Mouse (Mus musculus): ENCODE measurements around the gene Auts2. TPM values are rescaled to one million over a fixed set of nuclear protein-coding genes. Genes with fewer than 3 reads are reported as not detected.

Gene Auts2
- total and polyA plus RNA-seq, 2 experiments from 2014 or later = 35.2 to 57.5 TPM

DNA sequence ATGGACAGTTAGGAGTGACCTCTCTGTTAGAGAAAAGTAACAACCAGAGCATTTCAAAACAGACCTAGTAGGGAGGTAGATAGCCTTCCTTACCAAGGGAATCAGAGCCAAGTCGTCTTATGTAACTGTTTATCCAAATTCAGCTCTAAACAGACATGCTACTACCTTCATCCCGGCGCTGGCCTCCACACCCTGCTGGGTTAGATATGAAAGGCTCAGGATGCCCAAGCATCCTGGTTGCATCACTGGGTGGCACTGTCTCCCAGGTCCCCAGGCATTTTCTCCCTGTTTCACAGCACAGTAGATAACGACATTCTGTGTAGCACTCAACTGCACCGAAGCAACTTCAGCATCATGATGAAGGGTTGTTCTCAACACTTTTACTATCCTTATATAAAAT, 154.4 kb downstream of the Auts2 start:
- H3K4me2 ChIP-seq (ENCODE audit: low read depth, low read length, poor library complexity, severe bottlenecking) = no peak overlapping the region
- no peak for DNase-seq (ENCODE audit: low spot score)
- TF ChIP-seq CTCF (IDR thresholded peaks at IDR 0.05) = no peak
- H3K27me3 ChIP-seq (ENCODE audit: insufficient read depth, low read length) = no peaks in the 10 kb centered on the region
- H3K9ac ChIP-seq (replicated peaks; ENCODE audit: low read length, poor library complexity, severe bottlenecking) = no peak overlapping the region
- H3K4me3 ChIP-seq (ENCODE audit: low read depth, low read length) = no peak overlapping the region
- 77% methylated on average over 5 of the region's 5 CpGs for WGBS
- peaks cover 8% of the 10 kb centered on the region; the same call in 1 of the 2 replicates for H3K4me1 ChIP-seq (ENCODE audit: insufficient read depth, low read length)
- no peaks in the 10 kb centered on the region for H3K9me3 ChIP-seq (ENCODE audit: low read length)
- no peak for ATAC-seq (ENCODE audit: low FRiP score)
- no peaks in the 10 kb centered on the region for H3K36me3 ChIP-seq (ENCODE audit: insufficient read depth, low read length)
- no peak overlapping the region for H3K27ac ChIP-seq (ENCODE audit: low read depth, low read length)

DNA sequence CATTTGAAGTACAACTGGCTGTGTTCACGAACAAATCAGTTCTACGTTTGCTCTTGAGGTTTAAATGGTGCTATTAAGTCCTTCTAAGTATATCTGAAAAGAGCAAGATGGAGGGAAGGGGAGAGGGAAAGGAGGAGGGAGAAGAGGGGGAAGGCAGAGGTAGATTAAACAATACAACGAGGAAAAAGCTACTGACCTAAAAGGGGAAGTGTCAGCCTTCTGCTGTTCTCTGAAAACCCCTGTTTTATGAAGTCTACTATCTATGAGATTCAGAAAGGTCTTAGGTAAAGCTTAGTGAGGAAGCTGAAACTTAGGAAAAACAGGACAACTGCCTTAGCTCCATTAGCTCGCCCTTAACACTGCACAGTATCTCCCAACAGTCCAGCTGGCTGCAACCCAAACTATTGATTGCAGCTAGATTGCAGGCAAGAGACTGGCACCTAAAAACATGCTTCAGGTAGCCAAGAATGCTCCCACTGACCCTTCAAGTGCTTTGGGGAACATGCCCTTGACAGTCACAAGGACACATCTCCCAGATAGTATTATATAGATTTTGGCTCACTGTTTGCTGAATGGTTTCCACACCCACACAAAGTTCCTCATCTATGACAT, 157.8 kb downstream of the Auts2 start:
- Histone ChIP-seq H3K36me3 (ENCODE audit: insufficient read depth, low read length) (no peaks in the 10 kb centered on the region), H3K4me2 (ENCODE audit: low read depth, low read length, poor library complexity, severe bottlenecking) (no peak overlapping the region), H3K4me1 (ENCODE audit: insufficient read depth, low read length) (0 out of 2 replicates have a peak, but pooled peaks cover 3% of the 10 kb centered on the region), H3K27me3 (ENCODE audit: insufficient read depth, low read length) (no peaks in the 10 kb centered on the region), H3K4me3 (ENCODE audit: low read depth, low read length) (no peak overlapping the region), H3K9ac (replicated peaks; ENCODE audit: low read length, poor library complexity, severe bottlenecking) (no peak overlapping the region), H3K27ac (ENCODE audit: low read depth, low read length) (no peak overlapping the region), H3K9me3 (ENCODE audit: low read length) (no peaks in the 10 kb centered on the region)
- WGBS = 71% methylated on average over 4 of the region's 4 CpGs
- DNase-seq (ENCODE audit: low spot score) = no peak
- ATAC-seq (ENCODE audit: low FRiP score) = no peak
- no peak for TF ChIP-seq CTCF (IDR thresholded peaks at IDR 0.05)

DNA sequence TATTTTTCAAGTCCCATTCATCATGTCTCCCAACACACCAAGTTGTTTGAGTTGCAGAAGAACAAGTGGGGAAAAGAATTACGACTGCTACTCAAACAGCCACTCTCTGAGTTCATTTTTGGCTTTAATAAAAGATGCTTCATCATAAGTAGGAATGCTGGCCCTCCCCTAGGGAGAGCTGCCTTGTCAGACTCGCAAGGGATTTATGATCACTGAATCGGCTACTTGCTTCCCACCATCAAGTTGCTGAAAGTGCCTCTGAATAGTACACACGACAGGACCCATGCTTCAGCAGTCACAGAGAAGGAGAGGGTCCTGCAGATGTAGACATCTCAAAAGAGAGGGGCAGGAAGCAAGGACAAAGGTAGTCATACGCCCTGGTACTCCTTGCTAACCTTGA, 162.9 kb downstream of the Auts2 start:
- no peak overlapping the region for H3K4me3 ChIP-seq (ENCODE audit: low read depth, low read length)
- H3K27ac ChIP-seq (ENCODE audit: low read depth, low read length) = no peak overlapping the region
- WGBS = 37% methylated on average over 5 of the region's 5 CpGs
- H3K36me3 ChIP-seq (ENCODE audit: insufficient read depth, low read length) = no peaks in the 10 kb centered on the region
- H3K9ac ChIP-seq (replicated peaks; ENCODE audit: low read length, poor library complexity, severe bottlenecking) = no peak overlapping the region
- H3K4me1 ChIP-seq (ENCODE audit: insufficient read depth, low read length) = no peaks in the 10 kb centered on the region
- no peak for TF ChIP-seq CTCF (IDR thresholded peaks at IDR 0.05)
- H3K9me3 ChIP-seq (ENCODE audit: low read length) = no peaks in the 10 kb centered on the region
- ATAC-seq (ENCODE audit: low FRiP score) = no peak
- H3K4me2 ChIP-seq (ENCODE audit: low read depth, low read length, poor library complexity, severe bottlenecking) = no peak overlapping the region
- no peaks in the 10 kb centered on the region for H3K27me3 ChIP-seq (ENCODE audit: insufficient read depth, low read length)
- no peak for DNase-seq (ENCODE audit: low spot score)

DNA sequence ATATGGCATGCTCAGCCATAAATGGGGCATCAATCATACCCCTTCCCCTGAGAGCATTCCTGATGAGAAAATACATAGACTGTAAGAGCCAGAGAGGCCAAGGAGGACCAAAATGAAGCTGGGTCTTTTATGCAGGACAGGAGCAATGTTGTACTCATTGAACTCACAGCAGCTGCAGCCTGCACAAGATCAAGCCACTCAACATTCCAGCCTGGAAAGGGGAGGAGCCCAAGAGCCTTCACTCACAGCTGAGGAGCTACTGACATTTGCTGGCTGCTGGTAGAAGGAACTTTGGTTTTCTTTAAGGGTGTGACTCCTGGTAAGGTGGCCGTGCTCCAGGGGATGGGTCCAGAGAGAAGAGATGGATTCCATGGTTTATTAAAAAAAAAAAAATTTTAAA, 164.2 kb downstream of the Auts2 start:
- Histone ChIP-seq H3K27ac (ENCODE audit: low read depth, low read length) (no peak overlapping the region), H3K9me3 (ENCODE audit: low read length) (no peaks in the 10 kb centered on the region), H3K4me1 (ENCODE audit: insufficient read depth, low read length) (no peaks in the 10 kb centered on the region), H3K9ac (replicated peaks; ENCODE audit: low read length, poor library complexity, severe bottlenecking) (no peak overlapping the region), H3K4me3 (ENCODE audit: low read depth, low read length) (no peak overlapping the region), H3K36me3 (ENCODE audit: insufficient read depth, low read length) (no peaks in the 10 kb centered on the region), H3K4me2 (ENCODE audit: low read depth, low read length, poor library complexity, severe bottlenecking) (no peak overlapping the region), H3K27me3 (ENCODE audit: insufficient read depth, low read length) (no peaks in the 10 kb centered on the region)
- TF ChIP-seq CTCF (IDR thresholded peaks at IDR 0.05) = no peak
- 100% methylated on average over 1 of the region's 1 CpGs for WGBS
- no peak for DNase-seq (ENCODE audit: low spot score)
- no peak for ATAC-seq (ENCODE audit: low FRiP score)

- Histone ChIP-seq H3K36me3 (ENCODE audit: insufficient read depth, low read length) (no peaks in the 10 kb centered on the region), H3K4me2 (ENCODE audit: low read depth, low read length, poor library complexity, severe bottlenecking) (no peak overlapping the region), H3K4me1 (ENCODE audit: insufficient read depth, low read length) (no peaks in the 10 kb centered on the region), H3K9ac (replicated peaks; ENCODE audit: low read length, poor library complexity, severe bottlenecking) (no peak overlapping the region), H3K27ac (ENCODE audit: low read depth, low read length) (no peak overlapping the region), H3K4me3 (ENCODE audit: low read depth, low read length) (no peak overlapping the region), H3K27me3 (ENCODE audit: insufficient read depth, low read length) (no peaks in the 10 kb centered on the region), H3K9me3 (ENCODE audit: low read length) (no peaks in the 10 kb centered on the region)
- DNase-seq (ENCODE audit: low spot score) = no peak
- 90% methylated on average over 1 of the region's 1 CpGs for WGBS
- TF ChIP-seq CTCF (IDR thresholded peaks at IDR 0.05) = no peak
- ATAC-seq (ENCODE audit: low FRiP score) = no peak
Measured at GRCm38 (mm10) chr5:132375130-132375529, 168.0 kb downstream of the Auts2 start.

GRCm38 (mm10) chr5:132373471-132374075, 169.6 kb downstream of the Auts2 start:
- no peak for TF ChIP-seq CTCF (IDR thresholded peaks at IDR 0.05)
- DNase-seq (ENCODE audit: low spot score) (peak; percentile 68), ATAC-seq (ENCODE audit: low FRiP score) (no peak)
- H3K27me3 ChIP-seq (ENCODE audit: insufficient read depth, low read length) = no peaks in the 10 kb centered on the region
- no peak overlapping the region for H3K4me3 ChIP-seq (ENCODE audit: low read depth, low read length)
- peaks cover 3% of the 10 kb centered on the region; the same call in 1 of the 2 replicates for H3K4me1 ChIP-seq (ENCODE audit: insufficient read depth, low read length)
- 62% methylated on average over 4 of the region's 4 CpGs for WGBS
- H3K27ac ChIP-seq (ENCODE audit: low read depth, low read length) = no peak overlapping the region
- H3K36me3 ChIP-seq (ENCODE audit: insufficient read depth, low read length) = no peaks in the 10 kb centered on the region
- no peak overlapping the region for H3K9ac ChIP-seq (replicated peaks; ENCODE audit: low read length, poor library complexity, severe bottlenecking)
- no peak overlapping the region for H3K4me2 ChIP-seq (ENCODE audit: low read depth, low read length, poor library complexity, severe bottlenecking)
- no peaks in the 10 kb centered on the region for H3K9me3 ChIP-seq (ENCODE audit: low read length)

All from midbrain, postnatal 0 days (tissue).